8 mouse cellular contexts compared by ENCODE assay signal in the genomic region with DNA sequence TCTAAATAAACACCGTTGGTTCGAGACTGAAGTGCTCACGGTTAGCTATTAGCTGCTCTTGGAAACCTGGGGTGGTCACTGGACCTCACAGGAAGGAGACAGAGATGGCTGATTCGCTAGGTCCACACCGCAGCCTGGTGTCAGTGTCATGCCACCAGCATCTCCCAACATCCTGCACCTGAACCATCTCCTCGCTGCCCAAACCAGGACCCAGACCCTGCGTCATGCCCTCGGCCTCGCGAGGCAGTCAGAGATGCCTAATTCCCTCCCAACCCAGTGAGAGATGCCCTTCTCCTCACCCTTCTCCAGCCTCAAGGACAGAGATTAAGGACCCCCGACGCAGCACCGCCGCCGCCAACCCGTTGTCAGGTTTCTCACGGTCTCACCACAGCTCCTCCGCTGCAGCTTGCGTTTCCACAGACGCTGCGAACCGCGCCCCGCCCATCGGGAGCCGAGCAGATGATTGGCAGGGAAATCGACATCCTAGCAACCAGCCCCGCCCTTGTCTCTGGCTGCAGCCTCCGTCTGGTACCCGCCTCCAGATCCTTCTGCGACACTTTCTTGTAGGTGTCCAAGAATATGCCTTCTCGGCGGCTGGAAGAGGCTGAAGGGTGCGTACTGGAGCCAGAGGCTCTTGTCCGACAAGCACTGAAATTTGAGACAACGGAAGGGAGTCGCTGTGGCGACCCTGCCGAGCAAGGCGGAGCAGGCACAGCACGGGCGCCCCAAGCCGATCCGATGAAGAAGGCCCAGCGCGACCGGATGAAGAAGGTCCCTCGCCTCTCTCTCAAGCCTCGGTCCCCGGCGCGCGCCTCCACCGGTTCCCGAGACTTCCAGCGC. TPM values are rescaled to one million over a fixed set of nuclear protein-coding genes. Genes with fewer than 3 reads are reported as not detected.
DNase-seq lines count a peak whose midpoint lies in the region; ATAC-seq and TF ChIP-seq lines count a peak whose summit lies in the region.

A gene (minus strand): TSS at position 434 of the 840 bp plus-strand sequence.
A gene (plus strand): TSS at position 738 of the 840 bp plus-strand sequence.

- H3K9ac ChIP-seq in heart, embryonic 15.5 days: peak within 1 kb of the TSS; percentile 82
- peak within 1 kb of the TSS; percentile 63 for H3K9ac ChIP-seq in liver, embryonic 14.5 days (replicated peaks)
- H3K9ac ChIP-seq in neural tube, embryonic 11.5 days (ENCODE audit: low read length): peak within 1 kb of the TSS; percentile 80
- H3K9ac ChIP-seq in stomach, postnatal 0 days (ENCODE audit: low read length): peak within 1 kb of the TSS; percentile 96

- no peak for TF ChIP-seq CTCF in liver, embryonic 14.5 days (IDR thresholded peaks at IDR 0.05; ENCODE audit: low read depth)
- TF ChIP-seq CTCF in stomach, postnatal 0 days (IDR thresholded peaks at IDR 0.05; ENCODE audit: low read depth): peak; percentile 28; the same call in 1 of the 2 replicates

- H3K4me2 ChIP-seq in heart, embryonic 15.5 days: peak within 1 kb of the TSS; percentile 73
- peak within 1 kb of the TSS; percentile 89 for H3K4me2 ChIP-seq in liver, embryonic 14.5 days (ENCODE audit: low read depth)
- peak within 1 kb of the TSS; percentile 77 for H3K4me2 ChIP-seq in neural tube, embryonic 11.5 days (ENCODE audit: low read depth)
- H3K4me2 ChIP-seq in stomach, postnatal 0 days (replicated peaks; ENCODE audit: low read depth): peak within 1 kb of the TSS; percentile 83

- H3K4me1 ChIP-seq in forebrain, embryonic 10.5 days: peaks cover 21% of the 10 kb centered on the region
- peaks cover 14% of the 10 kb centered on the region for H3K4me1 ChIP-seq in heart, embryonic 15.5 days (replicated peaks)
- peaks cover 5 to 9% of the 10 kb centered on the region in 2 experiments; a peak in 3 of 4 replicates for H3K4me1 ChIP-seq in liver, embryonic 14.5 days (replicated peaks; ENCODE audit: control insufficient read depth in 2 of 2, insufficient read depth in 2 of 2, low read length in 1 of 2)
- no peaks in the 10 kb centered on the region; the same call in 1 of the 2 replicates for H3K4me1 ChIP-seq in neural tube, embryonic 11.5 days (ENCODE audit: control insufficient read depth, insufficient read depth, low read length)
- H3K4me1 ChIP-seq in stomach, postnatal 0 days (replicated peaks; ENCODE audit: control insufficient read depth, insufficient read depth): peaks cover 3% of the 10 kb centered on the region; the same call in 1 of the 2 replicates

- peak; percentile 95 to 98 for DNase-seq in CD8-positive naive resting alpha-beta T cell, adult 2 months (ENCODE audit: low read depth in 2 of 2, low spot score in 2 of 2)
- peak; percentile 90 for DNase-seq in c-Kit-positive CD71-negative TER-119-negative erythroid progenitor cells, embryonic 14.5 days (ENCODE audit: low read depth)
- peak; percentile 95 for DNase-seq in forebrain, embryonic 10.5 days (ENCODE audit: extremely low spot score, low spot score)
- DNase-seq in kidney, postnatal 25 days: peak; percentile 98 to 99
- DNase-seq in liver, embryonic 14.5 days (ENCODE audit: low read depth in 3 of 3, low spot score in 3 of 3): peak; percentile 88 to 91 (median 88)
- DNase-seq in neural tube, embryonic 11.5 days (ENCODE audit: low spot score): peak; percentile 97
- DNase-seq in stomach, postnatal 0 days (ENCODE audit: low spot score): peak; percentile 96

- H3K27me3 ChIP-seq in forebrain, embryonic 10.5 days (ENCODE audit: poor library complexity, severe bottlenecking): peaks cover 14% of the 10 kb centered on the region
- H3K27me3 ChIP-seq in heart, embryonic 15.5 days: peaks cover 16% of the 10 kb centered on the region
- peaks cover 8% of the 10 kb centered on the region for H3K27me3 ChIP-seq in liver, embryonic 14.5 days (ENCODE audit: control insufficient read depth, insufficient read depth, low read length)
- no peaks in the 10 kb centered on the region for H3K27me3 ChIP-seq in neural tube, embryonic 11.5 days (ENCODE audit: control insufficient read depth, insufficient read depth, low read length)
- no peaks in the 10 kb centered on the region for H3K27me3 ChIP-seq in stomach, postnatal 0 days (ENCODE audit: control insufficient read depth, insufficient read depth, low read length)

- no peaks in the 10 kb centered on the region for H3K9me3 ChIP-seq in forebrain, embryonic 10.5 days
- no peaks in the 10 kb centered on the region for H3K9me3 ChIP-seq in heart, embryonic 15.5 days (replicated peaks)
- H3K9me3 ChIP-seq in liver, embryonic 14.5 days (ENCODE audit: control insufficient read depth, low read length): no peaks in the 10 kb centered on the region
- H3K9me3 ChIP-seq in neural tube, embryonic 11.5 days (ENCODE audit: control insufficient read depth, low read length): no peaks in the 10 kb centered on the region
- H3K9me3 ChIP-seq in stomach, postnatal 0 days (ENCODE audit: control insufficient read depth, low read length): no peaks in the 10 kb centered on the region

- peak; percentile 96 for ATAC-seq in heart, embryonic 15.5 days (replicated peaks; ENCODE audit: insufficient number of reproducible peaks, insufficient read depth, low FRiP score, low read depth)
- ATAC-seq in liver, embryonic 14.5 days (ENCODE audit: insufficient read depth): peak; percentile 98
- ATAC-seq in neural tube, embryonic 11.5 days (ENCODE audit: insufficient read depth, low FRiP score, low TSS enrichment): peak; percentile 97
- peak; percentile 99 for ATAC-seq in stomach, postnatal 0 days (ENCODE audit: low FRiP score, low TSS enrichment)

- 1% methylated on average over 56 of the region's 56 CpGs for WGBS in forebrain, embryonic 10.5 days
- WGBS in heart, embryonic 15.5 days: 1% methylated on average over 56 of the region's 56 CpGs
- WGBS in liver, embryonic 14.5 days (ENCODE audit: insufficient replicate concordance): 1% methylated on average over 56 of the region's 56 CpGs
- 2% methylated on average over 56 of the region's 56 CpGs for WGBS in neural tube, embryonic 11.5 days
- WGBS in stomach, postnatal 0 days: under 1% methylated on average over 56 of the region's 56 CpGs

- H3K4me3 ChIP-seq in forebrain, embryonic 10.5 days: peak within 1 kb of the TSS; percentile 92
- H3K4me3 ChIP-seq in heart, embryonic 15.5 days: peak within 1 kb of the TSS; percentile 81
- peak within 1 kb of the TSS; percentile 76 to 89 for H3K4me3 ChIP-seq in liver, embryonic 14.5 days (ENCODE audit: insufficient read depth in 1 of 2, low read depth in 2 of 2, low read length in 2 of 2)
- H3K4me3 ChIP-seq in neural tube, embryonic 11.5 days (ENCODE audit: low read depth, low read length): peak within 1 kb of the TSS; percentile 84
- H3K4me3 ChIP-seq in stomach, postnatal 0 days (ENCODE audit: low read depth, low read length): peak within 1 kb of the TSS; percentile 96

- H3K27ac ChIP-seq in forebrain, embryonic 10.5 days: peak within 1 kb of the TSS; percentile 90
- peak within 1 kb of the TSS; percentile 86 for H3K27ac ChIP-seq in heart, embryonic 15.5 days
- H3K27ac ChIP-seq in liver, embryonic 14.5 days: no peak within 1 kb of the TSS
- H3K27ac ChIP-seq in neural tube, embryonic 11.5 days (ENCODE audit: low read depth, low read length): peak within 1 kb of the TSS; percentile 89
- H3K27ac ChIP-seq in stomach, postnatal 0 days (replicated peaks): peak within 1 kb of the TSS; percentile 92

- TF ChIP-seq EP300 in liver, embryonic 14.5 days (IDR thresholded peaks at IDR 0.05; ENCODE audit: low read depth): peak; percentile 39; the same call in 1 of the 2 replicates
- peak; percentile 88 for TF ChIP-seq EP300 in stomach, postnatal 0 days (optimal IDR thresholded peaks at IDR 0.05)

- peaks cover 22% of the 10 kb centered on the region for H3K36me3 ChIP-seq in forebrain, embryonic 10.5 days (replicated peaks)
- H3K36me3 ChIP-seq in heart, embryonic 15.5 days: peaks cover 19% of the 10 kb centered on the region
- peaks cover 5% of the 10 kb centered on the region; the same call in 1 of the 2 replicates for H3K36me3 ChIP-seq in liver, embryonic 14.5 days (replicated peaks; ENCODE audit: control insufficient read depth, insufficient read depth, low read depth)
- H3K36me3 ChIP-seq in neural tube, embryonic 11.5 days (ENCODE audit: control insufficient read depth, insufficient read depth, low read length): 0 out of 2 replicates have a peak, but pooled peaks cover 2% of the 10 kb centered on the region
- no peaks in the 10 kb centered on the region for H3K36me3 ChIP-seq in stomach, postnatal 0 days (ENCODE audit: control insufficient read depth, insufficient read depth, low read length)

RNA-seq across cellular contexts. Expression of the first gene that starts in this region (rescaled TPM):
- polyA plus RNA-seq in forebrain, embryonic 10.5 days (2016; fragmentation: Nextera tagmentation; extraction: Ambion mirVana): 2.1 and 2.8 TPM in 2 replicates
- 0.66 TPM in 2 replicates for polyA plus RNA-seq in heart, embryonic 15.5 days (2015; fragmentation: Nextera tagmentation; extraction: Ambion mirVana)
- polyA plus RNA-seq in liver, embryonic 14.5 days (2012; rRNA removed): 0.01 and 0.02 TPM in 2 replicates
- 0.17 TPM in 1 of 2 replicates, not detected in the other for polyA plus RNA-seq in liver, embryonic 14.5 days (2014; fragmentation: Nextera tagmentation; extraction: Ambion mirVana)
- polyA plus RNA-seq in neural tube, embryonic 11.5 days (2014; fragmentation: Nextera tagmentation; extraction: Ambion mirVana): 4.1 and 4.8 TPM in 2 replicates
- polyA plus RNA-seq in stomach, postnatal 0 days (2015; fragmentation: Nextera tagmentation; extraction: Ambion mirVana): 0.39 and 0.51 TPM in 2 replicates

RNA-seq across cellular contexts. Expression of the second gene that starts in this region (rescaled TPM):
- 35.1 and 36.1 TPM in 2 replicates for polyA plus RNA-seq in forebrain, embryonic 10.5 days (2016; fragmentation: Nextera tagmentation; extraction: Ambion mirVana)
- 17.6 and 17.8 TPM in 2 replicates for polyA plus RNA-seq in heart, embryonic 15.5 days (2015; fragmentation: Nextera tagmentation; extraction: Ambion mirVana)
- polyA plus RNA-seq in liver, embryonic 14.5 days (2012; rRNA removed): 3.5 and 5.8 TPM in 2 replicates
- polyA plus RNA-seq in liver, embryonic 14.5 days (2014; fragmentation: Nextera tagmentation; extraction: Ambion mirVana): 7.5 and 7.7 TPM in 2 replicates
- polyA plus RNA-seq in neural tube, embryonic 11.5 days (2014; fragmentation: Nextera tagmentation; extraction: Ambion mirVana): 29.8 and 32.4 TPM in 2 replicates
- 8.2 and 9.0 TPM in 2 replicates for polyA plus RNA-seq in stomach, postnatal 0 days (2015; fragmentation: Nextera tagmentation; extraction: Ambion mirVana)
